Mouse (Mus musculus) liver, postnatal 0 days (tissue): ENCODE data around the gene Srrt.
A peak's percentile ranks its signal among the peaks of the same experiment; 100 is the strongest.

Source experiments
- CTCF ChIP-seq: sonication (generic); IDR thresholded peaks from 2 replicates; pipeline ENCODE4 v1.5.1; 2016; ENCODE audit warnings: antibody characterized with exemption, low read depth
- EP300 ChIP-seq: IDR thresholded peaks from 2 replicates; pipeline ENCODE4 v1.6.1; 2016; ENCODE audit warnings: antibody characterized with exemption, low read depth, mild to moderate bottlenecking

DNA sequence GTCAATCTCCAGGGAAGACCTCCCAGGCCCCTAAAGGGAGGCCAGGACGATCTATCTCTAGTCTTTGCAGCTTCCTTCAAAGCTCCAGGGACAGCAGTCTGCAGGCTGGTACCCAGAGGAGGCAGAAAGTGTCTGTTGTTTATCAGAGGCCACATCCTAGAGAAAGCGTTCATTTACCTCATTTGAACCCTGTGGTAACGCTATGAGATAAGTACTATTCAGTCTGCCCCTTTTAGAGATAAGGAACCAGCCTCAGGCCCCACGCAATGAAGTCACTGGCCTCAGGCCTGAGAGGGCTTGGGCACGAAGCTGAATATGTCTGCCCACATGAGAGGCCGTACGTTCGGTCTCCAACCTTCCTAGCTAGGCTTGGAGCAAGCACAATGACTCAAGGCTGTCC is 9.9 kb upstream of the Srrt start:
- no peak for TF ChIP-seq CTCF
- TF ChIP-seq EP300 = peak; percentile 45; the same call in 1 of the 2 replicates
